Mouse (Mus musculus): Measurements from ENCODE around the gene Trpc6. TPM values are rescaled to one million over a fixed set of nuclear protein-coding genes. Genes with fewer than 3 reads are reported as not detected.

Trpc6 gene
- total and polyA plus RNA-seq, 3 experiments = 0.11 to 0.21 TPM; not detected in 1

DNA sequence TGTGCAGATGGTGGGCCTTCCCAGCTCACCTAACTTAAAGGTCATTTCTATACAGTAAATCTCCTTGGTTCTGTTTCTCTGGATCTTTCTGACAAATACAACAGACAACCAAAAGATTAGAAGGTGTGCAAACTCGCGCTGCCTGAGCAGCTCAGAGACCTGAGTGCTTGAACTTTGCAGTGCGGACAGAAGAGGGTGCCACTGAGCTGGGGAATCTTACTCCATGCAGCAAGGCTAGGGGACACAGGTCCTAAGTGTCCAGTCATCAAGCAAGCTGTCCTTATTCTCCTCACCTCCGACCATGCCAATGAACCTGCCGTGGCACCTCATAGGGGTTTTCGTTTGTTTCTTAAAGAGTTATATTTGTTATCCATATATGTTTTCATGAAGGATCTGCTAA is 48.7 kb downstream of the Trpc6 start:
- TF ChIP-seq IRF4 (IDR thresholded peaks at IDR 0.05; ENCODE audit: low read depth, low read length) (no peak), MAX (IDR thresholded peaks at IDR 0.05; ENCODE audit: low read length) (no peak), SMC3 (IDR thresholded peaks at IDR 0.05; ENCODE audit: low read depth, low read length) (peak; percentile 14; the same call in 1 of the 2 replicates), NELFE (IDR thresholded peaks at IDR 0.05; ENCODE audit: low read depth, low read length) (no peak), ZNF384 (IDR thresholded peaks at IDR 0.05; ENCODE audit: low read depth, low read length) (no peak), ZKSCAN1 (IDR thresholded peaks at IDR 0.05; ENCODE audit: borderline replicate concordance, low read depth, low read length) (no peak), RCOR1 (conservative IDR thresholded peaks at IDR 0.05; ENCODE audit: low read depth, low read length) (no peak), MAFK (IDR thresholded peaks at IDR 0.05; ENCODE audit: insufficient replicate concordance, low read length) (no peak), PAX5 (IDR thresholded peaks at IDR 0.05; ENCODE audit: low read length) (no peak), POLR2AphosphoS2 (IDR thresholded peaks at IDR 0.05; ENCODE audit: low read depth, low read length) (no peak), CHD1 (IDR thresholded peaks at IDR 0.05; ENCODE audit: low read depth, low read length) (no peak), RAD21 (IDR thresholded peaks at IDR 0.05; ENCODE audit: low read depth, low read length) (peak; percentile 16), NRF1 (IDR thresholded peaks at IDR 0.05; ENCODE audit: low read depth, low read length) (no peak), BHLHE40 (IDR thresholded peaks at IDR 0.05; ENCODE audit: low read depth, low read length) (no peak), ZMIZ1 (IDR thresholded peaks at IDR 0.05; ENCODE audit: low read depth, low read length) (no peak), CTCF (conservative IDR thresholded peaks at IDR 0.05 in 1 of 2, IDR thresholded peaks at IDR 0.05 in 1 of 2; ENCODE audit: low read depth in 2 of 2, low read length in 2 of 2) (peak; percentile 33 to 40), MAZ (IDR thresholded peaks at IDR 0.05; ENCODE audit: low read depth, low read length) (no peak), MYC (IDR thresholded peaks at IDR 0.05; ENCODE audit: low read depth, low read length) (no peak), ELF1 (IDR thresholded peaks at IDR 0.05; ENCODE audit: low read depth, low read length) (no peak), POLR2A (IDR thresholded peaks at IDR 0.05; ENCODE audit: low read depth, low read length) (no peak)
- no peaks in the 10 kb centered on the region for H3K9me3 ChIP-seq (replicated peaks; ENCODE audit: low read length)
- in situ Hi-C loops (cut with MboI; ENCODE audit: low pct_ligation_motif_present, low pct_unique_long_range_greater_than_20kb, low sequenced_read_pairs) = no loop called here
- H3K27ac ChIP-seq (ENCODE audit: insufficient read depth, low read depth) = no peak overlapping the region
- no peak overlapping the region for H3K4me3 ChIP-seq (replicated peaks in 1 of 3; ENCODE audit: low read depth in 2 of 3, low read length in 2 of 3, poor library complexity in 1 of 3)
- no peaks in the 10 kb centered on the region for H3K36me3 ChIP-seq (replicated peaks in 1 of 2; ENCODE audit: control insufficient read depth in 1 of 2, insufficient read depth in 1 of 2, low read length in 1 of 2)
- H3K27me3 ChIP-seq (replicated peaks) = no peaks in the 10 kb centered on the region
- no peak overlapping the region for H3K4me2 ChIP-seq (ENCODE audit: insufficient read depth, low read depth, poor library complexity, severe bottlenecking)
- dilution Hi-C loops (cut with MboI; ENCODE audit: extremely low pct_ligation_motif_present, extremely low pct_unique_long_range_greater_than_20kb, low sequenced_read_pairs) = no loop called here
- no peaks in the 10 kb centered on the region for H3K79me2 ChIP-seq (replicated peaks; ENCODE audit: control insufficient read depth, extremely low read depth, insufficient read depth, poor library complexity, severe bottlenecking)
- no peaks in the 10 kb centered on the region for H3K4me1 ChIP-seq (ENCODE audit: control insufficient read depth in 1 of 2, insufficient read depth in 2 of 2)
- H3K9ac ChIP-seq (ENCODE audit: insufficient read depth, low read depth) = no peak overlapping the region
- DNase-seq (ENCODE audit: extremely low read depth) = peak; percentile 26

DNA sequence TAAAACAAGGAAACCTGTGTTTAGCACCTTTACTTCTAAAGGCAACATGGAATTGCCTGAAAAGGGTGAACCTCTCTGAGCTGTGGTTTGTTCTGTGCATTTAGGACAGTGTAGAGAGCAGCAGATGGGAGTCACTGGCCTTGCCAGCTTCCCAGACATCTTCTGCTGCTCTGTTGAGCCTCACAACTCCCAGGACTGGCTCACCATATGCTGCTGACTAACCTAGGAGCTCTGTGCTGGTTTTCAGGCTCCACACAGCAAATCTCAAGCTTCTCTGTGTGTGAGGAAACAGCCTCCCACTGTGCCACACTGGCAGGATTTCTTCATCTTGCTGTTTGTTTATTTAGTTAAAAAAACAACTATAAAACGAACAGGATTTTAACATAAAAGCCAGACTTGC is 53.1 kb downstream of the Trpc6 start:
- Histone ChIP-seq H3K27ac (ENCODE audit: insufficient read depth, low read depth) (no peak overlapping the region), H3K4me2 (ENCODE audit: insufficient read depth, low read depth, poor library complexity, severe bottlenecking) (no peak overlapping the region), H3K4me3 (replicated peaks in 1 of 3; ENCODE audit: low read depth in 2 of 3, low read length in 2 of 3, poor library complexity in 1 of 3) (no peak overlapping the region), H3K9me3 (replicated peaks; ENCODE audit: low read length) (no peaks in the 10 kb centered on the region), H3K9ac (ENCODE audit: insufficient read depth, low read depth) (no peak overlapping the region), H3K4me1 (ENCODE audit: control insufficient read depth in 1 of 2, insufficient read depth in 2 of 2) (no peaks in the 10 kb centered on the region), H3K79me2 (replicated peaks; ENCODE audit: control insufficient read depth, extremely low read depth, insufficient read depth, poor library complexity, severe bottlenecking) (no peaks in the 10 kb centered on the region), H3K27me3 (replicated peaks) (no peaks in the 10 kb centered on the region), H3K36me3 (replicated peaks in 1 of 2; ENCODE audit: control insufficient read depth in 1 of 2, insufficient read depth in 1 of 2, low read length in 1 of 2) (no peaks in the 10 kb centered on the region)
- DNase-seq (ENCODE audit: extremely low read depth) = no peak
- TF ChIP-seq MEF2A (IDR thresholded peaks at IDR 0.05; ENCODE audit: borderline replicate concordance, low read depth, low read length) (no peak), EP300 (IDR thresholded peaks at IDR 0.05; ENCODE audit: low read length) (no peak), BHLHE40 (IDR thresholded peaks at IDR 0.05; ENCODE audit: low read depth, low read length) (no peak), ELF1 (IDR thresholded peaks at IDR 0.05; ENCODE audit: low read depth, low read length) (no peak), SIN3A (IDR thresholded peaks at IDR 0.05; ENCODE audit: low read length) (no peak), SMC3 (IDR thresholded peaks at IDR 0.05; ENCODE audit: low read depth, low read length) (no peak), ZMIZ1 (IDR thresholded peaks at IDR 0.05; ENCODE audit: low read depth, low read length) (no peak)
- dilution Hi-C loops (cut with MboI; ENCODE audit: extremely low pct_ligation_motif_present, extremely low pct_unique_long_range_greater_than_20kb, low sequenced_read_pairs) = no loop called here
- in situ Hi-C loops (cut with MboI; ENCODE audit: low pct_ligation_motif_present, low pct_unique_long_range_greater_than_20kb, low sequenced_read_pairs) = no loop called here
